Mouse (Mus musculus): ENCODE measurements around the gene Ctnna3.

DNA sequence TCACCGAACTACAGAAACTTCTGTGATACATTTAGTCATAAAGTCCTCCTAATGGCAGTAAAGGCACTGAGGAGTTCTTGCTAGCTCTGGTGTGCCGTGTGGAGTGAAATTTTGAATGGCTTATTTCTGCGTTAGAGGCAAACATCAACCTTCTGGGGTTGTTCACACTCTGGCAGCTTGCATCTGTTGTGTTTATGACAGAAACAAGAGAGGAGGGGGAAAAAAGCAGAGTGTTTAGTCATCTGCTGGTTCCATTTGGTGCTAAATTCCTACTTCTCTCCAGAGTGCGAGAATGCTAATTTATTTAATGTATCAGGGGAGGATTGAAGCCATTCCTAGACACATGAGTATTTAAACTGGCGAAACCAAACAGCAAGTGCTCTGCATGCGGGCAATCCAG is 374.0 kb downstream of the Ctnna3 start:
- TF ChIP-seq CTCF (IDR thresholded peaks at IDR 0.05; ENCODE audit: extremely low read depth, insufficient read depth, low read length) (no peak), POLR2A (IDR thresholded peaks at IDR 0.05; ENCODE audit: extremely low read depth, insufficient read depth, low read length) (no peak)
